Mouse (Mus musculus): ENCODE measurements around the gene Rpp30.
A peak's percentile ranks its signal among the peaks of the same experiment; 100 is the strongest.

Gene Rpp30

GRCm38 (mm10) chr19:36129213-36129612 lies 45.7 kb downstream of the Rpp30 start:
- no peak for DNase-seq (ENCODE audit: low read depth)

GRCm38 (mm10) chr19:36129643-36130042 lies 46.1 kb downstream of the Rpp30 start:
- peak; percentile 8 for DNase-seq (ENCODE audit: low read depth)

DNA sequence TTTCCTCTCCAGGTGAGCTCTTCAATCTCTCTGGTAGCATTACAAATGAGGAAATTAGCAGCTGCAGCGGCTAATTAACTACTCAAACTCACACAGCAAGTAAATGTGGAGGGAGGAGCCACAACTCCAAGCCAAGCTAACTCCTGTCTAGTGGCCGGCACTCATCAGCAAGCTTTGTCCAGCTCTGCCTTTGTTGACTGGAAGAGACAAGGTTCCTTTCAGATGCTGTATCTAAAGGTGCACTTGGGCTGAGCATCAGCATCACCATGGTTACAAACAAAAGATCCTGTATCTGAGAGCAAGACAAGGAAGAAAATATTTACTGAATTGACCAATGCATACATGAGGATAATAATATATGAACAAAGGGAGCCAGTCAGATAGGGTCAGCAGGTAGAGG lies 46.7 kb downstream of the Rpp30 start:
- DNase-seq (ENCODE audit: low read depth), result no peak

DNA sequence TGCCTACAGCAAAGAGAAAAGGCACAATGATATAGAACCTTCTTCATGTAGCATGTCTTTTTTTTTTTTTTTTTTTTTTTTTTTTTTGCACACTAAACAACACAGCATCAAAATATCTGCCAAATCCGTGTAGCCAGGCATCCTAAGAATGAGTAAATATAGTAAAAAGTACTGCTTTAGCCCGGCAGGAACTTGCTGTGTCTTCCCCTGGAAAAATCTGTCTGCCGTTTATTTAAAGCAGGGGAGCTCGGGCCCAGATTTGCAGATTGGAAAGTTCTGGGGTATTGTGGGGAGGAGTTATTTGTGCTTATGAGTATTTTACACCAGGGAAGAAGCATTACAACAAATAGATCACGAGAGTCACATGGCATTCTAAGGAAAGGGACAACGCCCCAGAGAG lies 48.5 kb downstream of the Rpp30 start:
- no peak for DNase-seq (ENCODE audit: low read depth)

DNA sequence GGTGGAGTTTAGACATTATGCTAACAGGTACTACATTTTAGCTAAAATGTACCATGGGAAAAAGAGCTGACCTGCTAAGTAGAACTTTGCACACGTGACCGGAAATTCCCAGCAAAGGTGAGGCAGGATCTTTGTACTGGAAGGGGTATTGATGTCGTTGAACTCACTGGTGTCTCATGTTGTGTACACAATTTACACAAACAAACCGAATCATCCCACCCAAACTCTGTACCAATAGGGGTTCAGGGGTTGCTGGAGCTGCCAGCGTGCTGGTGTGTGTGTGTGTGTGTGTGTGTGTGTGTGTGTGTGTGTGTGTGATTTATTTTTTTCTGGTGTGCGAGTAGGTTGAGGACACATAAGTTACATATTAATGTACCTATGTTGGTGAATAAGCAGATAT lies 49.5 kb downstream of the Rpp30 start:
- DNase-seq (ENCODE audit: low read depth), result no peak

GRCm38 (mm10) chr19:36133731-36134130 lies 50.2 kb downstream of the Rpp30 start:
- DNase-seq (ENCODE audit: low read depth), result no peak

GRCm38 (mm10) chr19:36143571-36143970 lies 60.1 kb downstream of the Rpp30 start:
- no peak for DNase-seq (ENCODE audit: low read depth)

- DNase-seq (ENCODE audit: low read depth), result no peak
Measured at GRCm38 (mm10) chr19:36148578-36148977, 65.1 kb downstream of the Rpp30 start.

- DNase-seq (ENCODE audit: low read depth), result no peak
Measured at GRCm38 (mm10) chr19:36150241-36151007, 66.9 kb downstream of the Rpp30 start.
